Mouse (Mus musculus) urinary bladder, postnatal 10 days (tissue): Measurements from ENCODE around the gene Arhgef18.

Source experiments
- DNase-seq: peaks from one replicate; pipeline ENCODE4 v3.0.0; 2022; ENCODE audit warnings: low spot score

The Arhgef18 gene

DNA sequence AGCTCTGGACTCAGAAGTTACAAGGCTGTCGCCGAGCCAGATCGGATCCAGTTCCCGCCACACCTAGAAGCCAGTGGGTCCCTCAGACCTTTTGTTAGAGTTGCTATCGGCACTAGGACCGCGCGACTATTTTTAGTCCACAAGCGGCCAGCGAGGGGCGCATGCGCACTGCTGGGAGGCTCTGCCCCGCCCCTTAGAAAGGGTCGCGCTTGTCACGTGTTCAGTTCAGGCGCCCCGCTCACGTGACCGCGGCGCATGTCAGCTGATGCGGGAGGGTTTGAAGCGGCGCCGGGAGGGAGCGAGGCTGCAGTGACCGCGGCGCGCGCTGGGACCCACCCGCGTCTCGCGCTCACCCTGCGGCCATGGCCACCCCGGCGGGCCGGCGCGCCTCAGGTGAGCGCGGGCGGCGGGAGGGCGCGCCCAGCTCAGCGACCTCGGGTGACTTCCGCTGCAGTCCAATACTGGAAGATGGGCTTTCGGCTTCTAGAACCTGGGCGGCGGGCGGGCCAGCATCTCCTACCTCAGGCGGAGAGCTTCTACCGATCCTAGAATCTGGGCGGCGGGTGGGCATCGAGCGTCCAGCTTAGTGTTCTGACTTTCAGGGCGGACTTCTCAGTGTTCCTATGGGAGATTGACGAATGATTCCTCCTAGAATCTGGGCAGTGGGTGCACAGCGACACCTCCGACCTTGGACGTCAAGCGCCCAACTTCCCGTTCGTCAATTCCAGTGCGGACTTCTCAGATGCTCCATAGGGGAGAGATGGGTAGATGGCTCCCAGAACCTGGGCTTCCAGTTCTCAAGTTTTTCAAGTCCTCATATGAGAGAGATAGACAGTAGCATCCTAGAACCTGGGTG, 107.7 kb downstream of the Arhgef18 start, which contains the start of gene Mcoln1:
Mcoln1 (plus strand) TSS at position 223 of the 856 bp plus-strand sequence.
- DNase-seq = peak; percentile 91

DNA sequence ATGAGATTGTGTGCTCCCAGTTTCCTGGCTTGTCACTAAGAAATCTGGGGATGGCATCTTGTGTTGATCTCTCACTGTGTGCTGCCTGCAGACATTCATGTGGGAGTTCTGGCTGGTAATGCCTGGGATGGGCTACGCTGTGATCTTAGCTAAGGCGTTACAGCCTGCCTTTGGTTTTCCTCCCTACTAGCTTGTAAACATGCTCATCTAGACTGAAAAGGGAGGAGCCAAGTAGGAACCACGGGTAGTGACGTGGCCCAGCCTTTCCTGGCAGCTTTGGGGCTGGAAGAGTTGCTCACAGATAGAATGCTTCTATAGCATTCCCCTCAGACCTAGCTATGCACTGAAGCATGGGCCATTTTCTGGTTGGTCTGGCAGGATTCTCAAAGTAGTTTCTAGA, 109.4 kb downstream of the Arhgef18 start:
- no peak for DNase-seq
